Mouse (Mus musculus) adrenal gland, adult 18-20 months (tissue): ENCODE data around the gene Pcx. TPM values are rescaled to one million over a fixed set of nuclear protein-coding genes. Genes with fewer than 3 reads are reported as not detected.
"Not testable (repeated sequence)": the region's sequence is repeated elsewhere in the genome, so short reads cannot be mapped to it uniquely, and the experiment has no call there.

Experiments
- DNase-seq, 2 experiments: peaks; one replicate each; pipeline ENCODE4 v3.0.0; 2021 to 2022; ENCODE audit warnings: low spot score in 2 of 2
- total RNA-seq, 2 experiments: library from RNA; stranded (reverse); gene quantifications; 1 replicate in 1 of 2; 2 replicates in 1 of 2; pipeline ENCODE4 v1.2.3; 2021

Pcx gene
- total RNA-seq, 2 experiments from 2014 or later: 622 to 707 TPM

- peak in 1 of 2 experiments; percentile 29 for DNase-seq
These were observed 68.5 kb downstream of the Pcx start for GRCm38 (mm10) chr19:4578799-4579198.

- no peak for DNase-seq
These were observed 69.0 kb downstream of the Pcx start for GRCm38 (mm10) chr19:4579296-4579695.

- no peak for DNase-seq
These were observed 73.6 kb downstream of the Pcx start for GRCm38 (mm10) chr19:4583856-4584255.

- DNase-seq: not testable (repeated sequence)
These were observed 76.5 kb downstream of the Pcx start for GRCm38 (mm10) chr19:4586783-4587182.

- no peak for DNase-seq
These were observed 77.2 kb downstream of the Pcx start for GRCm38 (mm10) chr19:4587426-4587825.

- DNase-seq: no peak
These were observed 78.2 kb downstream of the Pcx start for GRCm38 (mm10) chr19:4588430-4588829.

- no peak for DNase-seq
These were observed 78.8 kb downstream of the Pcx start for GRCm38 (mm10) chr19:4589081-4589480.

GRCm38 (mm10) chr19:4590025-4590424 is 79.8 kb downstream of the Pcx start:
- DNase-seq: no peak

- no peak for DNase-seq
These were observed 83.7 kb downstream of the Pcx start for GRCm38 (mm10) chr19:4593792-4594522.

GRCm38 (mm10) chr19:4596071-4596470 is 85.8 kb downstream of the Pcx start:
- no peak for DNase-seq

- no peak for DNase-seq
These were observed 92.2 kb downstream of the Pcx start for GRCm38 (mm10) chr19:4602459-4602858.

- no peak for DNase-seq
These were observed 93.8 kb downstream of the Pcx start for GRCm38 (mm10) chr19:4603801-4604723.

- DNase-seq: no peak
These were observed 95.4 kb downstream of the Pcx start for GRCm38 (mm10) chr19:4605654-4606053.

- no peak for DNase-seq
These were observed 97.1 kb downstream of the Pcx start for GRCm38 (mm10) chr19:4607406-4607805.

- DNase-seq: no peak
These were observed 98.2 kb downstream of the Pcx start for GRCm38 (mm10) chr19:4608511-4608910.

- DNase-seq: no peak
These were observed 99.8 kb downstream of the Pcx start for GRCm38 (mm10) chr19:4610109-4610508.

- DNase-seq: no peak
These were observed 102.1 kb downstream of the Pcx start for GRCm38 (mm10) chr19:4612181-4612961.

- no peak for DNase-seq
These were observed 103.4 kb downstream of the Pcx start for GRCm38 (mm10) chr19:4613464-4614304.

- DNase-seq: no peak
These were observed 104.3 kb downstream of the Pcx start for GRCm38 (mm10) chr19:4614305-4615150.
